Mouse (Mus musculus) adrenal gland, postnatal 36 days (tissue): ENCODE results near the gene Eya4. TPM values are rescaled to one million over a fixed set of nuclear protein-coding genes. Genes with fewer than 3 reads are reported as not detected.

Experiments
- DNase-seq, 2 experiments: peaks; one replicate each; pipeline ENCODE4 v3.0.0; 2021; ENCODE audit warnings: mixed read lengths in 1 of 2
- long read RNA-seq, 2 experiments: library from polyadenylated mRNA; stranded (forward); transcript quantifications; one replicate each; pipeline ENCODE4 v2.0.0; 2021; ENCODE audit warnings: borderline sequencing depth in 2 of 2
- total RNA-seq, 2 experiments: library from RNA; stranded (reverse); gene quantifications; 2 replicates each; pipeline ENCODE4 v1.2.3; 2021

The Eya4 gene
- total RNA-seq: 1 to 10 TPM in 1 of 2 experiments, under 1 TPM in 1; 0.72 to 1.2 TPM
- long read RNA-seq, experiment 1: 0 reads
- long read RNA-seq, experiment 2: 0 reads

DNA sequence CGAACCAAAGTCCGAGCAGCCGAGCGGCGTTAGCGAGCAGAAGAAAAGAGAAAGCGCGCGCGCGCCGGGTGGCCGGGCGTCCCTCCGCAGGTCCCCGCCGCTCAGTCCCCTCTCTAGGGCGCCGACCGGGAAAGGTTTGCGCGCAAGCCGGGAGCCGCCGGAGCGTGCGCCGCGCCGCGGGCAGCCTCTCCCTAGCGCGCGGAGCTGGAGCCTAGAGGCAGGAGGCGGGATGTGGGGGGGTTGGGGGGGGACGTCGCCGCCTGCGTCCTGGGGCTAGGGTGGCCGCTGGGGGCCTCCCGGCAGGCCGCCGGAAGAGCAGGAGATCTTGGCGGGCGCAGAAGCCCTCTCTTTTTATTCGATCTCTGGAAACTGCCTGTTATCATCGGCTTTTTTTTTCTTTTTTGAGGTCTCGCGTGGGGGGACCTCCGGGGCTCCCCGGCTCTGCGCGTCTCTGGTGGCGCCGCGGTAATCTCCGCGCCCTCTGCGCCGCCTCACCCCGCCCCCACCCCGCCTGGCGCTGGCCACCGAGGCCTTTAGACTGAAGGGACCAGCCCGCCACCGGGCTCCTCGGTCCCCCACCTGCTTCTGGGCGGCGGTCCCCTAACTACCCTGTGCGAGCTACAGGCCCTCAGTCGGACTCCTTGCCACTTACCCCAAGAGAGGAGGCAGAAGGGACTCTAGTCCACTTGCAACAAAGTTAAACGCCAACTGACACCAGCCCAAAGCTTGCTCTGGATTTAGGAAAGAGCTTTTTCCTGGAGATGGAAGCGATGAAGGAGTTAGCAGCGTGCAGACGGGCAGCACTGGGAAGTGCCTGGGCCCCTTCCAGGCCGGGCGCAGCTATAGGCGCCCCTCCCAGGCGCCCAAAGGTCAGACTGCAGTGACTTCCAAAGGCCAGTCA, at the start of gene Eya4:
Eya4 (minus strand) TSS at position 776 of the 901 bp plus-strand sequence.
- peak; percentile 33 to 40 for DNase-seq

GRCm38 (mm10) chr10:23395399-23395798, 44.8 kb upstream of the Eya4 start:
- no peak for DNase-seq

- DNase-seq: no peak
Measured at GRCm38 (mm10) chr10:23394556-23395245, 44.1 kb upstream of the Eya4 start.

GRCm38 (mm10) chr10:23394152-23394551, 43.6 kb upstream of the Eya4 start:
- no peak for DNase-seq

GRCm38 (mm10) chr10:23363866-23364265, 13.3 kb upstream of the Eya4 start:
- no peak for DNase-seq

GRCm38 (mm10) chr10:23349392-23350010, 1.1 kb downstream of the Eya4 start:
- peak in 1 of 2 experiments; percentile 2 for DNase-seq

DNA sequence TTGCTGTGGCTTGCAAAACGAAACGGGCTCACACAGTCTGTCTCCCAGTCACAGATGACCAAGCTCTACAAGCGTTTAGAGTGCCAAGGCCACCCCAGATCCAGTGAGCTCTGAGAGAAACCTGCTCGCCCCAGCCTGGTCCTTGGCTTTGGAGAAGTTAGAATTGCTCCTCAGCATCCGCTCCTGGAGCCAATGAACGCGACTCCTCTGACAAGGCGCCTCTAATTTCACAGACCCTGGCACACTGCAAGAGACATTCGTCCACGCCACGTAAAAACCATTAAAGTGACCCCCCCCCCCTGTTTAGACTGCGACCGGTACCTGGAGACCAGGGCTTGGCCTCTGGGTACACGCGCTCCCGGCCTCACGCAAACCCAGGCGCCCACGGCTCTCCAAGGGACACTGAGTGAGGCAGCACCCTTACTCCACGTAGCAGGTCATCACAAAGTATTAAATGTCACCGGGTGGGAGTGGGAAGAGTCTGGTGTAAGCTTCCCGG, 1.6 kb downstream of the Eya4 start:
- no peak for DNase-seq

GRCm38 (mm10) chr10:23348101-23348892, 2.3 kb downstream of the Eya4 start:
- no peak for DNase-seq

GRCm38 (mm10) chr10:23337250-23337649, 13.3 kb downstream of the Eya4 start:
- no peak for DNase-seq

- DNase-seq: no peak
Measured at GRCm38 (mm10) chr10:23332768-23333167, 17.8 kb downstream of the Eya4 start.

GRCm38 (mm10) chr10:23327651-23328050, 22.9 kb downstream of the Eya4 start:
- DNase-seq: no peak

GRCm38 (mm10) chr10:23322275-23322674, 28.3 kb downstream of the Eya4 start:
- no peak for DNase-seq

GRCm38 (mm10) chr10:23295616-23296015, 55.0 kb downstream of the Eya4 start:
- no peak for DNase-seq

DNA sequence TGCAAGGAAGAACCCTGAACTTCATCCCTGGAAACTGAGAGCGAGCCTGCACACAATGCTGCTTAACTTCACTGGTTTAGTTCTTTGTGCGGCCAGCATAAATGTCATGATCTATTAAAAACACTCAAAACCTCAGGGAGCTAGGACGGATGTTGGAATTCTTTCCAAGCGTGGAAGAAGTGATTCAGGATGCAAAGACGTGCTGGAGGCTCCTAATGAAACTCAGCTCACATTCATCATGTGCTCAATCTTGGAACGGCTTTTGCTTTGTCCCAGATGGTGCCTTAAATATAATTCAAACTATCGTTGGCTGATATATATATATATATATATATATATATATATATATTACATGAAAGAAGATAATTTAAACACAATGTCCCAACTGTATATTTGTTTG, 58.1 kb downstream of the Eya4 start:
- no peak for DNase-seq

DNA sequence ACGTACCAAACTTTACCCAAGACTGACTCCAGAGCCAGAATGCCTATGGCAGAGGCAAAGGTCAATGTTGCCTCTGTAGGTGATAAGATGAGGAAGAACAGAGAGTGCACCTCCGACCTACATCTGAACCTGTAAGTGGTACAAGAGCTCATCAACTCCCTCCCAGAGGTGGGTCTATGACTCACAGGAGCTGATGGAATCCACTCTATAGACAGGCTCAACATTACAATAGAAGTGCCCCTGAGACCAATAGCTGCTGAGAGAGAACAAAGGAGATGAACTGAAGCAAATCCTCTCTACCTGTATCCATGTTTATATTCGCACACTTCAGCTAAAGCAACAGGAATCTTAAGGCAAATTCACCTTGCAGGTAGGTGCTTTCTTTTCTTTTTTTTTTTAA, 73.2 kb downstream of the Eya4 start:
- DNase-seq: no peak

DNA sequence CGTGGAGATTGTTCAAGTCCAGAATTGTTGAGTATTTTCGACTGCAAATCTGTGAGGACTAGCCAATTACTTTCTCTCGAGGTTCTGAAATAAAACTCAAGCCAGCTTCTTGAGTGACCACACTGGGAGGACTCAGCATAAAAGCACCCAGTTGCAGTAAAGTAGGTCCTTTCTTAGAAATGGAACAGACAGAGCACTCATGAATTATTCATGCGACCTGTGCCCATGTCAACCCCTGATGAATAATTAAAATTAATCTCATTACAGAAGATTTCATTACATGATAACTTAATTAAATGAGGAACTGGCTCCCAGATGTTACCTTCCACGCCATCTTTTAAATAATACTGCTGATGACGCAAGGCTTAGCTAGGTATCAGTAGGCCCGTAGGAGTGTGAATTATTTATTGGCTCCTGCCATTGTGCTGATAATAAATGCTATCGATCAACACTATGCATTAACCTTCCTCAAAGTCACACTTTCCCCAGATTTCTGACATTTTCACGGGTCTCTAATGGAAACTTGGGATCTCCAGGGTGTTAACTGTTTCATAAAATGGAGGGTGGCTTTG, 79.5 kb downstream of the Eya4 start:
- DNase-seq: no peak

DNA sequence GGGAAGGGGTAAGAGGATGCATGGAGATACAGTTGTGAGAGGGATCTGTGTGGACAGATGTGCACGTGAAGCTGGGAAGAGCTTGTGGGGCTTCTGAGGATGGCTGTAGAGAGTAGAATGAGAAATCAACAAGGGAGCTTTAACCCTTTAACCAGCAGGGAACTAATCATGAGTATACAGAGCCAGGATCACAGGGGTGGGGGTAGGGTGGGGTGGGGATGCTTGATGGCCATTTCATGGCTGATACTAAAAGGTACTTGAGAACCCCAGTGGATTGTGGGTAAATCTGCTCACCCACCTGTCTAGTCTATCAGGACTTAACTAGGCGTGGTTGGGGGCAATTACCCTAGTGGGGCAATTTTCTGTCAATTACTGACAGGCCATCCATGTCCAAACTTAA, 80.1 kb downstream of the Eya4 start:
- no peak for DNase-seq

- DNase-seq: no peak
Measured at GRCm38 (mm10) chr10:23252180-23252579, 98.4 kb downstream of the Eya4 start.

DNA sequence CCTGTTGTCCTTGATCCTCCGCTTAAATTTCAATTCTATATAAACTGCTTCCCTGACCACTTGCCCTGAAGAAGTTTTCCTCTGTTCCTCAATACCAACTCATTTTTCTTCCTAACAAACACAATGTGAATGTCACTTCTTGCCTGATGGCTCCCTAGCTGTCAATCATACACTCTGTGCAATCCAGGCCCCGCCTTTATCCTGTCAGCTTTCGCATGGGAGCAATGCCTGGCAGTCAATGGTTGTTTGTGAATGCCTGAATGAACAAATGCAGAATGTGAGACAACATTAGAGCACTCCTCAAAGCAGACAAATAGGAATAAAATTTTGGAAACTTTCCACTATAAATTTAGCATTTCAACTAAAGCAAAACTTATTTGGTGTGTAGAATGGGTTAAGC, 104.1 kb downstream of the Eya4 start:
- no peak for DNase-seq

GRCm38 (mm10) chr10:23236918-23237317, 113.7 kb downstream of the Eya4 start:
- no peak for DNase-seq

- DNase-seq: no peak
Measured at GRCm38 (mm10) chr10:23235405-23235804, 115.2 kb downstream of the Eya4 start.
